Mouse (Mus musculus): ENCODE results near the gene Nup214. TPM values are rescaled to one million over a fixed set of nuclear protein-coding genes. Genes with fewer than 3 reads are reported as not detected.

Gene Nup214
- polyA plus RNA-seq, 1 experiment from 2014 or later, result 114 TPM

GRCm38 (mm10) chr2:32056524-32056923, 82.3 kb downstream of the Nup214 start:
- DNase-seq (ENCODE audit: low spot score), result no peak
- peaks cover 23% of the 10 kb centered on the region for H3K36me3 ChIP-seq
- peaks cover 4% of the 10 kb centered on the region; the same call in 1 of the 2 replicates for H3K4me1 ChIP-seq
- no peaks in the 10 kb centered on the region for H3K9me3 ChIP-seq (replicated peaks)
- H3K27me3 ChIP-seq (ENCODE audit: low read depth, poor library complexity, severe bottlenecking), result no peaks in the 10 kb centered on the region
- H3K4me3 ChIP-seq, result no peak overlapping the region
- 0 out of 2 replicates have a peak overlapping the region, but pooled peaks have one; percentile 14 for H3K27ac ChIP-seq
- WGBS, result 91% methylated on average over 10 of the region's 10 CpGs

GRCm38 (mm10) chr2:32057360-32057759, 83.1 kb downstream of the Nup214 start:
- Histone ChIP-seq H3K9me3 (replicated peaks) (no peaks in the 10 kb centered on the region), H3K36me3 (peaks cover 15% of the 10 kb centered on the region), H3K27me3 (ENCODE audit: low read depth, poor library complexity, severe bottlenecking) (no peaks in the 10 kb centered on the region), H3K4me3 (no peak overlapping the region), H3K4me1 (peaks cover 4% of the 10 kb centered on the region; the same call in 1 of the 2 replicates), H3K27ac (no peak overlapping the region)
- WGBS, result 80% methylated on average over 2 of the region's 2 CpGs
- DNase-seq (ENCODE audit: low spot score), result no peak

- 78% methylated on average over 4 of the region's 4 CpGs for WGBS
- Histone ChIP-seq H3K36me3 (peaks cover 11% of the 10 kb centered on the region), H3K27ac (no peak overlapping the region), H3K4me3 (no peak overlapping the region), H3K9me3 (replicated peaks) (no peaks in the 10 kb centered on the region), H3K4me1 (peaks cover 6% of the 10 kb centered on the region; the same call in 1 of the 2 replicates), H3K27me3 (ENCODE audit: low read depth, poor library complexity, severe bottlenecking) (no peaks in the 10 kb centered on the region)
- no peak for DNase-seq (ENCODE audit: low spot score)
These were observed 83.6 kb downstream of the Nup214 start for GRCm38 (mm10) chr2:32057794-32058193.

- H3K27ac ChIP-seq, result no peak overlapping the region
- no peak for DNase-seq (ENCODE audit: low spot score)
- no peaks in the 10 kb centered on the region for H3K27me3 ChIP-seq (ENCODE audit: low read depth, poor library complexity, severe bottlenecking)
- H3K4me3 ChIP-seq, result no peak overlapping the region
- peaks cover 10% of the 10 kb centered on the region for H3K36me3 ChIP-seq
- peaks cover 9% of the 10 kb centered on the region; the same call in 1 of the 2 replicates for H3K4me1 ChIP-seq
- no peaks in the 10 kb centered on the region for H3K9me3 ChIP-seq (replicated peaks)
- 72% methylated on average over 9 of the region's 9 CpGs for WGBS
These were observed 84.0 kb downstream of the Nup214 start for GRCm38 (mm10) chr2:32058241-32058640.

GRCm38 (mm10) chr2:32058716-32059115, 84.5 kb downstream of the Nup214 start:
- no peaks in the 10 kb centered on the region for H3K27me3 ChIP-seq (ENCODE audit: low read depth, poor library complexity, severe bottlenecking)
- 35% methylated on average over 5 of the region's 5 CpGs for WGBS

GRCm38 (mm10) chr2:32059613-32060012, 85.4 kb downstream of the Nup214 start:
- peaks cover 9% of the 10 kb centered on the region; the same call in 1 of the 2 replicates for H3K4me1 ChIP-seq
- 78% methylated on average over 6 of the region's 6 CpGs for WGBS

More at GRCm38 (mm10) chr2:32058716-32059115, 84.5 kb downstream of the Nup214 start:
- no peak overlapping the region for H3K4me3 ChIP-seq
- no peak overlapping the region for H3K27ac ChIP-seq
- no peaks in the 10 kb centered on the region for H3K9me3 ChIP-seq (replicated peaks)
- DNase-seq (ENCODE audit: low spot score), result no peak
- H3K36me3 ChIP-seq, result peaks cover 6% of the 10 kb centered on the region; the same call in 1 of the 2 replicates
- peaks cover 9% of the 10 kb centered on the region; the same call in 1 of the 2 replicates for H3K4me1 ChIP-seq

GRCm38 (mm10) chr2:32060228-32060805, 86.1 kb downstream of the Nup214 start:
- Histone ChIP-seq H3K27ac (no peak overlapping the region), H3K9me3 (replicated peaks) (no peaks in the 10 kb centered on the region), H3K27me3 (ENCODE audit: low read depth, poor library complexity, severe bottlenecking) (no peaks in the 10 kb centered on the region), H3K4me1 (peaks cover 9% of the 10 kb centered on the region; the same call in 1 of the 2 replicates), H3K4me3 (no peak overlapping the region), H3K36me3 (no peaks in the 10 kb centered on the region)
- WGBS, result 77% methylated on average over 6 of the region's 6 CpGs
- no peak for DNase-seq (ENCODE audit: low spot score)

More at GRCm38 (mm10) chr2:32059613-32060012, 85.4 kb downstream of the Nup214 start:
- DNase-seq (ENCODE audit: low spot score), result no peak
- H3K4me3 ChIP-seq, result no peak overlapping the region
- no peaks in the 10 kb centered on the region for H3K9me3 ChIP-seq (replicated peaks)
- H3K36me3 ChIP-seq, result no peaks in the 10 kb centered on the region
- no peaks in the 10 kb centered on the region for H3K27me3 ChIP-seq (ENCODE audit: low read depth, poor library complexity, severe bottlenecking)
- H3K27ac ChIP-seq, result no peak overlapping the region

- no peak overlapping the region for H3K4me3 ChIP-seq
- H3K27me3 ChIP-seq (ENCODE audit: low read depth, poor library complexity, severe bottlenecking), result no peaks in the 10 kb centered on the region
- H3K9me3 ChIP-seq (replicated peaks), result no peaks in the 10 kb centered on the region
- H3K27ac ChIP-seq, result no peak overlapping the region
- 86% methylated on average over 2 of the region's 2 CpGs for WGBS
- no peaks in the 10 kb centered on the region for H3K36me3 ChIP-seq
- DNase-seq (ENCODE audit: low spot score), result no peak
- peaks cover 15% of the 10 kb centered on the region; the same call in 1 of the 2 replicates for H3K4me1 ChIP-seq
These were observed 87.0 kb downstream of the Nup214 start for GRCm38 (mm10) chr2:32061189-32061588.

GRCm38 (mm10) chr2:32061722-32062505, 87.7 kb downstream of the Nup214 start:
- H3K36me3 ChIP-seq, result no peaks in the 10 kb centered on the region
- no peak overlapping the region for H3K4me3 ChIP-seq
- no peaks in the 10 kb centered on the region for H3K27me3 ChIP-seq (ENCODE audit: low read depth, poor library complexity, severe bottlenecking)
- no peak overlapping the region for H3K27ac ChIP-seq
- DNase-seq (ENCODE audit: low spot score), result no peak
- WGBS, result 75% methylated on average over 12 of the region's 12 CpGs
- peaks cover 15% of the 10 kb centered on the region; the same call in 1 of the 2 replicates for H3K4me1 ChIP-seq
- H3K9me3 ChIP-seq (replicated peaks), result no peaks in the 10 kb centered on the region

- no peak for DNase-seq (ENCODE audit: low spot score)
- Histone ChIP-seq H3K4me1 (peaks cover 15% of the 10 kb centered on the region; the same call in 1 of the 2 replicates), H3K36me3 (no peaks in the 10 kb centered on the region), H3K4me3 (no peak overlapping the region), H3K27me3 (ENCODE audit: low read depth, poor library complexity, severe bottlenecking) (peaks cover 3% of the 10 kb centered on the region), H3K27ac (no peak overlapping the region), H3K9me3 (replicated peaks) (no peaks in the 10 kb centered on the region)
- WGBS, result 87% methylated on average over 15 of the region's 15 CpGs
These were observed 88.6 kb downstream of the Nup214 start for GRCm38 (mm10) chr2:32062626-32063410.

GRCm38 (mm10) chr2:32063451-32064151, 89.4 kb downstream of the Nup214 start:
- Histone ChIP-seq H3K4me1 (peaks cover 16% of the 10 kb centered on the region), H3K27ac (no peak overlapping the region), H3K9me3 (replicated peaks) (no peaks in the 10 kb centered on the region), H3K27me3 (ENCODE audit: low read depth, poor library complexity, severe bottlenecking) (peaks cover 11% of the 10 kb centered on the region), H3K4me3 (no peak overlapping the region), H3K36me3 (no peaks in the 10 kb centered on the region)
- 85% methylated on average over 7 of the region's 7 CpGs for WGBS
- DNase-seq (ENCODE audit: low spot score), result no peak

GRCm38 (mm10) chr2:32064913-32065312, 90.7 kb downstream of the Nup214 start:
- DNase-seq (ENCODE audit: low spot score), result no peak
- H3K4me3 ChIP-seq, result no peak overlapping the region
- 81% methylated on average over 13 of the region's 13 CpGs for WGBS
- H3K27me3 ChIP-seq (ENCODE audit: low read depth, poor library complexity, severe bottlenecking), result peaks cover 13% of the 10 kb centered on the region
- no peaks in the 10 kb centered on the region for H3K9me3 ChIP-seq (replicated peaks)
- H3K27ac ChIP-seq, result no peak overlapping the region
- H3K36me3 ChIP-seq, result no peaks in the 10 kb centered on the region
- peaks cover 24% of the 10 kb centered on the region for H3K4me1 ChIP-seq
